Mouse (Mus musculus) embryonic facial prominence, embryonic 11.5 days (tissue): ENCODE measurements around the gene Gm10358. TPM values are rescaled to one million over a fixed set of nuclear protein-coding genes. Genes with fewer than 3 reads are reported as not detected.
"Not testable (repeated sequence)": the region's sequence is repeated elsewhere in the genome, so short reads cannot be mapped to it uniquely, and the experiment has no call there.

Experiments used
- ATAC-seq: fragments of 200-750 bp; cut with Nextera tagmentation; replicated peaks from 2 replicates; pipeline ENCODE4 v1.8.0; 2017; ENCODE audit warnings: low read depth; ENCODE audit not compliant: insufficient number of reproducible peaks, low FRiP score, low TSS enrichment
- DNase-seq: peaks from one replicate; pipeline ENCODE4 v3.0.0-alpha.2; 2015; ENCODE audit warnings: low spot score
- H3K27ac ChIP-seq: fragments of 300-500 bp; sonication (generic); replicated peaks from 2 replicates; pipeline ENCODE4 v1.5.1; 2014; ENCODE audit warnings: mild to moderate bottlenecking, low read depth, low read length, control low read depth
- H3K27me3 ChIP-seq: fragments of 300-500 bp; sonication (generic); 2 replicates; pipeline ENCODE4 v1.6.1; 2014; ENCODE audit warnings: mild to moderate bottlenecking, low read length, moderate library complexity, mixed read lengths; ENCODE audit not compliant: control insufficient read depth, insufficient read depth
- H3K36me3 ChIP-seq: fragments of 300-500 bp; sonication (generic); replicated peaks from 2 replicates; pipeline ENCODE4 v1.6.1; 2014; ENCODE audit warnings: low read depth, mild to moderate bottlenecking, low read length, moderate library complexity, mixed read lengths; ENCODE audit not compliant: control insufficient read depth, insufficient read depth
- H3K4me1 ChIP-seq: fragments of 300-500 bp; sonication (generic); 2 replicates; pipeline ENCODE4 v1.6.1; 2014; ENCODE audit warnings: low read length, mixed read lengths; ENCODE audit not compliant: control insufficient read depth, insufficient read depth
- H3K4me2 ChIP-seq: fragments of 300-500 bp; sonication (generic); 2 replicates; pipeline ENCODE4 v1.6.1; 2014; ENCODE audit warnings: low read depth, mild to moderate bottlenecking, control low read depth, low read length, moderate library complexity
- H3K4me3 ChIP-seq: fragments of 300-500 bp; sonication (generic); 2 replicates; pipeline ENCODE4 v1.5.1; 2014; ENCODE audit warnings: low read depth, low read length, control low read depth
- H3K9ac ChIP-seq: fragments of 300-500 bp; sonication (generic); replicated peaks from 2 replicates; pipeline ENCODE4 v1.6.1; 2014; ENCODE audit warnings: mild to moderate bottlenecking, control low read depth, low read length
- H3K9me3 ChIP-seq: fragments of 300-500 bp; sonication (generic); replicated peaks from 2 replicates; pipeline ENCODE4 v1.6.1; 2016; ENCODE audit warnings: mild to moderate bottlenecking, low read length, inconsistent platforms, mixed read lengths; ENCODE audit not compliant: control insufficient read depth
- WGBS: fragments of 180-500 bp; shearing (Covaris S2); extraction: QIAGEN DNeasy Blood & Tissue Kit; methylation state at CpG from one replicate; pipeline ENCODE4 v1.1.7; 2014; 5-methylcytosine and 5-hydroxymethylcytosine counted together
- polyA plus RNA-seq: library from polyadenylated mRNA; unstranded; fragments of >200 nt; fragmentation: Nextera tagmentation; extraction: Ambion mirVana; gene quantifications from 2 replicates; pipeline ENCODE4 v1.2.1, GENCODE M21; 2014

The Gm10358 gene
- 0.22 TPM in 1 of 2 replicates, not detected in the other for polyA plus RNA-seq

GRCm38 (mm10) chr8:75406489-75406888 is at the start of gene Gm10358:
Gm10358 (minus strand) TSS chr8:75406589.
- DNase-seq (no peak), ATAC-seq (no peak)
- H3K27ac ChIP-seq, result no peak within 1 kb of the TSS
- H3K4me2 ChIP-seq, result no peak within 1 kb of the TSS
- no peaks in the 10 kb centered on the region for H3K4me1 ChIP-seq
- no peaks in the 10 kb centered on the region for H3K9me3 ChIP-seq
- H3K36me3 ChIP-seq, result no peaks in the 10 kb centered on the region
- WGBS, result 94% methylated on average over 5 of the region's 5 CpGs
- no peaks in the 10 kb centered on the region for H3K27me3 ChIP-seq
- H3K4me3 ChIP-seq, result no peak within 1 kb of the TSS
- H3K9ac ChIP-seq, result no peak within 1 kb of the TSS

DNA sequence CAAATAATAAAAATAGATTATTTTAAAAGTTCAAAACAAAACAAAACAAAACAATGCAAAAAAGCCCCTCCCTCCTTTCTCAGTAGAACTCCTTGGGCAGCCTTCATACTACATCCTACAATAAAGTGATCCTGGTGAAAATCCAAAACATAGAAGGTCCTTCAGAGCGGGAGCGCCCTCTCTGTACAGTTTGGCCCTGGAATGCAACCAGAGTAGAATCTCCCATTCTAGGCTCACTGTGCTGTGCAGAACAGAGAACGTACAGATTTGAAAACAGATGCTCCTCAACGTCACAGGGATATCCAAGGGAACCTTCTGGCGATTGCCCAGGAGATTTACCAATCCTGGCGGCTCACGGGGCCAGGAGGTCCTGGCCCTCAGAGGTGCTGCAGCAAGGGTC is 42.0 kb upstream of the Gm10358 start, which contains the start of gene Iqcm:
TSS of gene Iqcm (plus strand) at position 301 of the 400 bp plus-strand sequence.
- no peak for DNase-seq
- Histone ChIP-seq H3K4me3 (no peak within 1 kb of the TSS), H3K9me3 (no peaks in the 10 kb centered on the region), H3K36me3 (no peaks in the 10 kb centered on the region), H3K4me1 (no peaks in the 10 kb centered on the region), H3K4me2 (no peak within 1 kb of the TSS), H3K9ac (no peak within 1 kb of the TSS), H3K27ac (no peak within 1 kb of the TSS), H3K27me3 (no peaks in the 10 kb centered on the region)
- WGBS, result 86% methylated on average over 7 of the region's 7 CpGs
- ATAC-seq, result no peak

GRCm38 (mm10) chr8:75415696-75416095 is 9.3 kb upstream of the Gm10358 start:
- H3K9ac ChIP-seq, ATAC-seq, H3K36me3 ChIP-seq, H3K9me3 ChIP-seq, H3K27ac ChIP-seq, DNase-seq, H3K4me1 ChIP-seq, H3K27me3 ChIP-seq, H3K4me3 ChIP-seq, H3K4me2 ChIP-seq: not testable (repeated sequence)
- 75% methylated on average over 3 of the region's 3 CpGs for WGBS

- Histone ChIP-seq H3K9ac (no peak overlapping the region), H3K4me1 (no peaks in the 10 kb centered on the region), H3K27ac (no peak overlapping the region), H3K4me2 (no peak overlapping the region), H3K4me3 (no peak overlapping the region), H3K27me3 (no peaks in the 10 kb centered on the region), H3K9me3 (no peaks in the 10 kb centered on the region), H3K36me3 (no peaks in the 10 kb centered on the region)
- DNase-seq (no peak), ATAC-seq (no peak)
- WGBS, result 85% methylated on average over 4 of the region's 4 CpGs
Observed at GRCm38 (mm10) chr8:75384770-75385290, 21.6 kb downstream of the Gm10358 start.

DNA sequence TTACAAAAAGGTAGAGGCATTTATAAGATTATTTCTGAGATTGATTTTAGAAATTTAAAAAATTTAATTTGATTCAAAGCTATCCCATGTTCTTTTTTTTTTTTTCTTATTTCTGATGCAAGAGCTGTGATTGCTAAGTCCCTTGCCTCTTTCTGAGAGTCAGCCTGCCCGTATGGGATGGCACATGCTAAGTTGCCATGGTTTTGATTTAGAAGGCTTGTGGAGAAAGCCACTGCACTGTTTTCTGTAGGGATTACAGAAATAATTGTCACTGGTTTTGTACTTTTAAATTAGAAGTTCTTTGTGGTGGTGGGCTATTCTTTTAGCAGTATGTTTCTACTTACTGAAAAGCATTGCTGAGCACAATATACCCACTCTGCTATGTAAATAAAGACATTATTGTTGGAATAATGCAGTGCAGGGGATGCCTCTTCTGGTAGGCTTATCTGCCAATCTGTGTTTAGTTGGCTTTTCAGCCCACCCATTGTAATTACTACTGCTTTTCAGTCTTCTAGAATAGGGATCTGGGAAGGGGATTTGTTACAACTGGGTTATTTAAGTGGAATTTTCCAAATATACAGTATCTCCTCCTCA is 30.8 kb downstream of the Gm10358 start:
- Histone ChIP-seq H3K9ac (no peak overlapping the region), H3K4me1 (no peaks in the 10 kb centered on the region), H3K27ac (no peak overlapping the region), H3K36me3 (no peaks in the 10 kb centered on the region), H3K4me2 (no peak overlapping the region), H3K27me3 (no peaks in the 10 kb centered on the region), H3K9me3 (no peaks in the 10 kb centered on the region), H3K4me3 (no peak overlapping the region)
- no peak for DNase-seq
- no peak for ATAC-seq
- WGBS, result 63% methylated on average over 1 of the region's 1 CpGs

- Histone ChIP-seq H3K27ac (no peak overlapping the region), H3K27me3 (no peaks in the 10 kb centered on the region), H3K4me1 (no peaks in the 10 kb centered on the region), H3K36me3 (no peaks in the 10 kb centered on the region), H3K9me3 (no peaks in the 10 kb centered on the region), H3K4me2 (no peak overlapping the region), H3K4me3 (no peak overlapping the region), H3K9ac (no peak overlapping the region)
- ATAC-seq (no peak), DNase-seq (no peak)
- WGBS, result 96% methylated on average over 2 of the region's 2 CpGs
Observed at GRCm38 (mm10) chr8:75372006-75372405, 34.4 kb downstream of the Gm10358 start.

Other genes starting within 250 kb of the Gm10358 start
- gene Rasd2, start 192.6 kb downstream of the Gm10358 start, polyA plus RNA-seq, result 0.31 and 0.93 TPM in 2 replicates
- gene Iqcm, start 42.1 kb upstream of the Gm10358 start, polyA plus RNA-seq, result not detected in 2 replicates